27 mouse cellular contexts compared by ENCODE assay signal in genomic region chr15:103590779-103591178, GRCm38 (mm10). TPM values are rescaled to one million over a fixed set of nuclear protein-coding genes. Genes with fewer than 3 reads are reported as not detected.
"Had no signal": no experiment of that assay in that cellular context is flagged by ENCODE, and none has a peak within 500 bp of the region (broad histone marks: within the 10 kb centered on the region; RNA-seq: fewer than 3 reads in every experiment).

No protein-coding gene starts in this region.

- DNase-seq: kidney, adult 18-20 months; kidney, adult 9 months; kidney, postnatal 14 days; kidney, postnatal 4 days; left cerebral cortex, postnatal 4 days; liver, postnatal 0 days; retina, postnatal 1 day; right cerebral cortex, postnatal 25 days; spleen, adult 18-20 months; thymus, postnatal 25 days had no signal

- H3K36me3 ChIP-seq: limb, embryonic 12.5 days; limb, embryonic 15.5 days; midbrain, embryonic 10.5 days; midbrain, embryonic 13.5 days; neural tube, embryonic 13.5 days; stomach, embryonic 15.5 days had no signal

- H3K9ac ChIP-seq: limb, embryonic 12.5 days; limb, embryonic 15.5 days; liver, embryonic 14.5 days; liver, postnatal 0 days; midbrain, embryonic 13.5 days; neural tube, embryonic 13.5 days; stomach, embryonic 15.5 days had no signal

- H3K9me3 ChIP-seq: limb, embryonic 12.5 days; limb, embryonic 15.5 days; megakaryocyte, embryonic 14.5 days; midbrain, embryonic 10.5 days; midbrain, embryonic 13.5 days; neural tube, embryonic 13.5 days; stomach, embryonic 15.5 days had no signal

- H3K4me1 ChIP-seq: limb, embryonic 12.5 days; limb, embryonic 15.5 days; midbrain, embryonic 10.5 days; midbrain, embryonic 13.5 days; neural tube, embryonic 13.5 days; stomach, embryonic 15.5 days had no signal

- H3K4me2 ChIP-seq: limb, embryonic 12.5 days; limb, embryonic 15.5 days; liver, embryonic 11.5 days; midbrain, embryonic 13.5 days; neural tube, embryonic 13.5 days; stomach, embryonic 15.5 days had no signal

- H3K27ac ChIP-seq: limb, embryonic 12.5 days; limb, embryonic 15.5 days; liver, embryonic 14.5 days; midbrain, embryonic 10.5 days; midbrain, embryonic 13.5 days; neural tube, embryonic 13.5 days; stomach, embryonic 15.5 days had no signal

- ATAC-seq: intestine, embryonic 16.5 days; liver, postnatal 0 days; midbrain, embryonic 13.5 days; midbrain, embryonic 16.5 days had no signal

- H3K4me3 ChIP-seq: limb, embryonic 12.5 days; limb, embryonic 15.5 days; megakaryocyte, embryonic 14.5 days; midbrain, embryonic 10.5 days; midbrain, embryonic 13.5 days; myocyte; neural tube, embryonic 13.5 days; stomach, embryonic 15.5 days had no signal

- H3K27me3 ChIP-seq: limb, embryonic 12.5 days; limb, embryonic 15.5 days; midbrain, embryonic 13.5 days; neural tube, embryonic 13.5 days; stomach, embryonic 15.5 days had no signal

RNA-seq across cellular contexts. Expression of gene Glycam1, which starts 25.9 kb away (rescaled TPM):
- total RNA-seq: left cerebral cortex, adult 8-10 months; left cerebral cortex, postnatal 4 days; monocyte, adult 5-6 weeks; neutrophil, adult 5-6 weeks had no signal
- polyA plus RNA-seq: intestine, embryonic 16.5 days; kidney, embryonic 16.5 days; limb, embryonic 12.5 days; limb, embryonic 15.5 days; liver, embryonic 11.5 days; liver, embryonic 14.5 days; liver, postnatal 0 days; midbrain, embryonic 10.5 days; midbrain, embryonic 13.5 days; midbrain, embryonic 16.5 days; myocyte; neural tube, embryonic 13.5 days; stomach, embryonic 15.5 days; thymus, postnatal 0 days had no signal

RNA-seq across cellular contexts. Expression of gene Ppp1r1a, which starts 53.0 kb away (rescaled TPM):
- total RNA-seq: monocyte, adult 5-6 weeks; neutrophil, adult 5-6 weeks had no signal
- polyA plus RNA-seq: myocyte had no signal
